Mouse (Mus musculus) lung, postnatal 0 days (tissue): ENCODE measurements at regions not wholly inside any gene's neighbourhood (a gene's known extent, or its start where the extent isn't known, plus 50 kb on each side); places are given as distances from the start of the nearest gene placed in this dataset.

ENCODE experiments used
- CTCF ChIP-seq: IDR thresholded peaks from 2 replicates; pipeline ENCODE4 v1.5.1; 2016; ENCODE audit warnings: antibody characterized with exemption, mild to moderate bottlenecking
- EP300 ChIP-seq: IDR thresholded peaks from 2 replicates; pipeline ENCODE4 v1.6.1; 2016; ENCODE audit warnings: antibody characterized with exemption, mild to moderate bottlenecking, control low read depth

DNA sequence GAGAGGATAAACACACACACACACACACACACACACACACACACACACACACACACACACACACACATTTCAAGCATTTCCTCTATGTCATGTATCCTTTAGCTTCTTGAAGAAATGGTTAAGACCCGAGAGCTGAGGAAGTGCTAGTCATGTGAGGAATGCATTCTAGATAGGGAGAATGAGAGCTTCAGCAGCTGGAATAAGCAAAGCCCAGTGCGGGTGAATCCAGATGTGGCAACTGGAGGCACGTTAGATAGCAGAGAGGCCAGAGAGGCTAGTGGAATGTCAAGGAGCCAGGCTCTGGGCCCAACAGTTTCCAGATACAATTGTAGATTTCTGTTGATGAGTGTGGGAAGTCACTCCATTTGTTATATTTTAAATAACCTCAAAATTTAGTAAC lies 234.2 kb downstream of the Gm21750 start:
- TF ChIP-seq CTCF (no peak), EP300 (no peak)
